Mouse (Mus musculus) retina, postnatal 1 day (tissue): ENCODE measurements around the gene Tmem121b.

Experiments used
- DNase-seq: peaks from one replicate; pipeline ENCODE4 v3.0.0-alpha.2; 2012

The Tmem121b gene

GRCm38 (mm10) chr6:120491862-120492498 lies 1.6 kb downstream of the Tmem121b start:
- DNase-seq, result no peak

GRCm38 (mm10) chr6:120491064-120491463 lies 2.5 kb downstream of the Tmem121b start:
- no peak for DNase-seq

GRCm38 (mm10) chr6:120489461-120489860 lies 4.1 kb downstream of the Tmem121b start:
- no peak for DNase-seq

DNA sequence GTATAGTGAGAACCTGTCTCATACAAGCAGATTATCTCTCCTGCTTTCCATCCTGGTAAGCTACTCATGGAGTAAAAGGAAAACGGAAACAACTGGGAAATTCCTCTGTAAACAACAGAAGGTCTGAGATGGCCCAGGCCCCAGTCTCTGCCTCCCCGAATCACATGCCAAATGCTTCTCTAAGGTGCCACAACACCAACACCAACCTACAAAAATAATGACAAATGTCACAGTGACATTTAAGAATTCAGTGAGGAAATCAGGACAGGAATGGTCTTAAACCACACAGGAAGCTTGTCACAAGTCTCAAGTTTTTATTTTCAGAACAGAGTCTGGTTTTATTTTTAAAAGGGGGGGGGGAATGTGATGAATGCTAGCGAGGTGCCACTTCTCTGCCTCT lies 5.0 kb downstream of the Tmem121b start:
- no peak for DNase-seq

DNA sequence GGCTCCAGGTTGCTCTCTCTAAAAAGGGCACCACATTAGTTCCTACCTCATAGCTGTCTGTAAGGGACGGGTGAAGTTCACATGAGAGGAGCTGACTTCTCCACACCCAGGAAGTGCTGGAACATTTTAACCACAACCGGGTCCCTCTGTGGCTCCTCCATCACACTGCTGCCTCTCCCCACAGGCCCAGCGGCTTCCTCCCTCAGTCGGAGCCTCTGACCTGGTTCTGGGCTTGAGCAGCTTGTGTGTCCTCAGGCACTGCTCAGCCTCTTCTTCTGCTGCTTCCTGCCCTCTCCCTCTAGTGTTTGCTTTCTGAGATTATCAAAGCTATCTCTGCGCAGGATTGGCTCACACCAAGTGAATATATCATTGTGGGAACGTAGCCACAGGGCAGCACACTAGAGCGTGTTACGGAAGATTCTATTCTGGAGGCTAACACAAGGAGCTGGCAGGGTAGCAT lies 7.5 kb downstream of the Tmem121b start:
- DNase-seq, result peak; percentile 66

DNA sequence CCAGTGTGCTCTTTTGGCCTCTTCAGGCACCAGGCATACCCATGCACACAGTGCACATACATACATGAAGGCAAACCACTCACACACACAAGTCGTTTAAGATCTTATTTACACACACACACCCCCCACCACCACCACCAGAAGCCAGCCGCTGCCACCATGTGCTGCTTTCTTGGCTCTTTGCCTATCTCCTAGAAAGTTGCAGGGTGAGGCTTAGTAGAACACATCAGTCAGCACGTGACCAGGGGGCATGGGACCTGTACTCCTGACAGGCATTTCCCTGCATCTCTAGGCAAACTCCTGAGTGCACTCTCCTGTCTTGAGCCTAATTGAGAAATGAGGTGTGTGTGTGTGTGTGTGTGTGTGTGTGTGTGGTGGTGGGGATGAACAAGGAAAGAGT lies 8.6 kb downstream of the Tmem121b start:
- DNase-seq, result no peak

- DNase-seq, result peak; percentile 69
Observed at GRCm38 (mm10) chr6:120483211-120483626, 10.4 kb downstream of the Tmem121b start.

- no peak for DNase-seq
Observed at GRCm38 (mm10) chr6:120482756-120483155, 10.9 kb downstream of the Tmem121b start.

DNA sequence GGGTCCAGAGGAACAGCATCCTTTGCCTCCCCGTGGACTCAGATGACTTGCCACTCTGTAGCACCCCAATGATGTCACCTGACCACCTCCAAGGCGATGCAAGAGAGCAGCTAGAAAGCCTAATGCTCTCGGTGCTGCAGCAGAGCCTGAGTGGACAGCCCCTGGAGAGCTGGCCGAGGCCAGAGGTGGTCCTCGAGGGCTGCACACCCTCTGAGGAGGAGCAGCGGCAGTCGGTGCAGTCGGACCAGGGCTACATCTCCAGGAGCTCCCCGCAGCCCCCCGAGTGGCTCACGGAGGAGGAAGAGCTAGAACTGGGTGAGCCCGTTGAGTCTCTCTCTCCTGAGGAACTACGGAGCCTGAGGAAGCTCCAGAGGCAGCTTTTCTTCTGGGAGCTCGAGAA lies 11.6 kb downstream of the Tmem121b start:
- DNase-seq, result no peak

DNA sequence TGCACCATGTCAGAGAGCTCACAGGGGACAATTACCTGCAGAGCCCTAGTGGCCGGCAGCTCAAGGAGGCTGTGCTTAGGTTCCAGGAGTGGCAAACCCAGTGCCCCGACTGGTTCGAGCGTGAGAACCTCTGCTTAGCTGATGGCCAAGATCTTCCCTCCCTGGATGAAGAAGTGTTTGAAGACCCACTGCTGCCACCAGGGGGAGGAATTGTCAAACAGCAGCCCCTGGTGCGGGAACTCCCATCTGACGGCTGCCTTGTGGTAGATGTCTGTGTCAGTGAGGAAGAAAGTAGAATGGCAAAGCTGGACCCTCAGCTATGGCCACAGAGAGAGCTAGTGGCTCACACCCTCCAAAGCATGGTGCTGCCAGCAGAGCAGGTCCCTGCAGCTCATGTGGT lies 12.1 kb downstream of the Tmem121b start:
- no peak for DNase-seq

- DNase-seq, result no peak
Observed at GRCm38 (mm10) chr6:120480361-120480760, 13.2 kb downstream of the Tmem121b start.

GRCm38 (mm10) chr6:120479302-120479701 lies 14.3 kb downstream of the Tmem121b start:
- DNase-seq, result no peak

- DNase-seq, result no peak
Observed at GRCm38 (mm10) chr6:120475288-120475687, 18.3 kb downstream of the Tmem121b start.

DNA sequence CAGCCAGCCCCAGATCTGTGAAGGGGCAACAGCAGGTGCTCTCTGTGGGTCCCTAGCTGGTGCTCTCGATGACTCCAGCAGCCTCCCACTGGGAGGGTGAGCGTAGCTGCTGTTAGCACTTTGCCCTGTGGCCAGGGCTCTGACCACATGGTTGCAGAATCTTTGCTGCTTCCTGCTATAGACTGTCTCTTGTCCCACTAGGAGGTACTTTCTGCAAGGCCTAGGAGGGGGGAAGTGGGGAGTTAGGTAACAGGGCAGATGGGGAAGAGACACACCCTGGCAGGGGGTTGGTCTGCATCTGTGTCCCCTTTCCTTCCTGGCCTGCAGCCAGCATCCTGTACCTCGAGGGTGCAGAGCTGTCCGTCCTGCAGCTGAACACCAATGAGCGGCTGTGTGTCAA lies 20.2 kb downstream of the Tmem121b start:
- peak; percentile 47 for DNase-seq

DNA sequence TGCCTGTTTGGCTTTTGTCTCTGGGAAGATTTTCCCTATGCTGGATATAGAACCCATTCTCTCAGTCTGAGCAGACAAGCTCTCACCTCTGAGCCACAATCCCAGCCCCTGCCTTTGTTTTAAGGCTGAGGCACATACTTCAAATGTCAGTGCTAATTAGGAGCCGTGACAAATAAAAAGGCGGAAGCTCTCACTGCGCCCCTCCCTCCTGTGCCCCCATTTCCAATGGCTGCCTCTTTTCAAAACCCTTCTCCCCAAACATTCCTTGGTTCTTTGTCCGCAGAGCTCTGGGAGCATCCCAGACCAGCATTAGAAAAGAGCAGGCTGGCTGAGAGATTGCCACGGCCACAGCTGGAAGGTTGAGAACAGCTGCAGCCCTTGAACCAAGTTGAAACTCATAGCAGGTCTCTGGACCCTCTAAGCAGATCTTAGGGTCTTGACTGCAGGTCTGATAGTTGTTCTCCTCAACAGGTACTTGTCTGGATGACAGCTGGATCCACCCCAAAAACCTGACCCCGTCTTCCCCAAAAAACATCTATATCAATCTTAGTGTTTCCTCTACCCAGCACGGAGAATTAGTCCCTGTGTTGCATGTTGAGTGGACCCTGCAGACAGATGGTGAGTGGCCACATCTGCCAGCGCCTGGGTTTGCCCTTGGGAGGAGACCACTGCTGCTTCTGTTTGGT lies 21.0 kb downstream of the Tmem121b start:
- peak; percentile 75 for DNase-seq

GRCm38 (mm10) chr6:120471991-120472441 lies 21.6 kb downstream of the Tmem121b start:
- peak; percentile 61 for DNase-seq

- no peak for DNase-seq
Observed at GRCm38 (mm10) chr6:120470666-120471065, 22.9 kb downstream of the Tmem121b start.

DNA sequence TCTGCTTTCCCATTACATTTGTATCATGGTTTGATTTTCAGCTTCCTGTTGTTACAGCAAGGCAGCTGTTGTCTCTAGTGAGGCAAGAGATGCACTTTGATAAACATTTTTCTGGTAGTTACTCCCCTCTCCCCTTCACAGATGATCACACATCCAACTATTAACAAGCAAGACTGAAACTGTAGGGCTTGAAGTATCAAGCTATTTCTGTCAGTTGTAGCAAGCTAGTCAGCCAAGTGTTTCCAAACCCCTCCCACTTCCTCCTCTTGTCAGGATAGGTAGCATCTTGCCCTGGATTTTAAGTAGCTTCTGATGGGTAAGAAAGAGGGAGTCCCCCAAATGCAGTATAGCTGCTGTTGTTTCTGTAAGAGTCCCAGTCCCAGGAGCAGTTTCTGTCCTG lies 23.8 kb downstream of the Tmem121b start:
- no peak for DNase-seq

GRCm38 (mm10) chr6:120469268-120469667 lies 24.3 kb downstream of the Tmem121b start:
- no peak for DNase-seq

DNA sequence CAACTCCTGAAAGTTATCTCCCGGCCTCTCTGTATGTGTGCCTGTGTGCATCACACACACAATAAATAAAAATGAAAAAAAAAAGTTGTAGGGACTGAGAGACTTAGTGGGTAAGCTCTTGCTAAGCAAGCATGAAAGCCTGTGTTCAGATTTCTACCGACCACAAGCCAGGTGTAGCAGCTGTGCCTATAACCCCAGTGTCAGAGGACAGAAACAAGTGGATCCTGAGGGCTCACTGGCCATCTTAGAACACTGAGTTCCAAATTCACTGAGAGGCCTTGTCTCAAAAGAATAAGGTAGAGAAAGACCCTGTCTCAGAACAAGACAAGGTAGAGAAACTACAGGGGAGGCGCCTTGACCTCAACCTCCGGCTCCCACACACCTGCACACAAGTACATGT lies 25.3 kb downstream of the Tmem121b start:
- no peak for DNase-seq

GRCm38 (mm10) chr6:120466609-120467329 lies 26.8 kb downstream of the Tmem121b start:
- no peak for DNase-seq

DNA sequence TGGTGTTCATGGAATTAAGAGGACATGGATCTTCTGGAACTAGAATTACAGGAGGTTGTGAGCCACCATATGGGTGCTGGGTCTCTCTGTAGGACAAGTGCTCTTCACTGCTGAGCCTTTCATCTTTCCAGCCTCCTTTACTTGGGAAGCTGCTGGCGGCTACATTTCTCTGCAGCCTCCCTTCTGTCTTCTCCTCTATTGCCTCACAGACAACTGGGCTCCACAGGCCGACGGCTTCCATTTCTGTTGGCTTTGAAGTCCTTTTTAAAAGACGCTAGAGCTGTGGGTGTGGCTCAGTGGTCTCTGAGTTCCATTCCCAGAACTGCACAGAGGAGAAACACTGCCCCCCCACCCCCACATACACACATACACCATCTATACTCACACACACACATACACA lies 28.2 kb downstream of the Tmem121b start:
- DNase-seq, result no peak

DNA sequence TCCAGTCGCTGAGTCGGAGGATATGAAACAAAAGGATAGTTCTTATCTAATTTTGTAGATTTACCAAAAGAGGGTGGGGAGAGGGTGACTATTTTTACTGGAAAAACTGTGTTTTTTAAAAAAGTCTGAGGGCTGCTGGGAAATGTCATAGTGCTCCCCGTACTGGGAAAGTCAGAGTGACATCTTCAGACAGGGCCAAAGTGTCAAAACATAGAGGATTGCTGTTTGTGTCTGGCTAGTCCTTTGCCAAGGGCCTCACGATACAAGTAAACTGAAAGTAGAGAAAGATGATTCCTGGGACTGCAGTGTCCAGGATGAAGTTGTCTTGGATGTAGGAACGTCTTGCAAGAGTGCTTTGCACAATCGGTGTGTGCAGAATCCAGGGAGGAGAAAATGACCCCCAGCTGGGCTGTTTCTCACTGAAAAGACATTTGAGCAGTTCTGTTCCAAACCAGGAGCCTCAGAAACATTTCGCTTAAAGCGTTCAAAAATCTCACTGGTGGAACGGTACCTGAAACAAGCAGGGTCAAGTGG lies 29.1 kb downstream of the Tmem121b start:
- no peak for DNase-seq

DNA sequence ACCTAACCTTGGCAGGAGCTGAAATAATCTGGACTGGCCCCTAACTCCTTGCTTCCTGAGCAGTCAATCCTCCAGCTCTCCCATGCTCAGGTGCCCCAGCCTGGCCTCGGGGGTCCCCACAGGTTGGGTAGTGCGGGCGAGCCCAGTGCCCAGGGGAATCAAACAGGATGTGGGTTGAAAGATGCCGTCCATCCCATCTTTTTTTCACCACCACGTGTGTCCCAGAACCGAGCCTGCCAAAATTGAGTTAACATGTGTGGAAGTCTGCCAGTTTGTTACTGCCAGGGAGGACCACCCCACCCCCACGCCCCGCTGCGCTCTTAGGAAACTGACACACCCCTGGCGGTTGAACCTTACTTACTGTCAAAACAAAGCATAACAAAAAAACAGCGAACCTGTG lies 29.7 kb downstream of the Tmem121b start:
- peak; percentile 26 for DNase-seq
